Mouse (Mus musculus) cerebellum, postnatal 36 days (tissue): ENCODE results near the gene Slc22a18.

Experiments
- DNase-seq, 2 experiments: peaks; one replicate each; pipeline ENCODE4 v3.0.0; 2021 to 2022; ENCODE audit warnings: mixed read lengths in 2 of 2

Gene Slc22a18

GRCm38 (mm10) chr7:143473347-143474101, at the start of gene Slc22a18:
Gene Slc22a18 (plus strand): TSS chr7:143473736.
- no peak for DNase-seq

- peak; percentile 94 to 96 for DNase-seq
These were observed 45.3 kb upstream of the Slc22a18 start for GRCm38 (mm10) chr7:143428142-143428813.

GRCm38 (mm10) chr7:143428814-143429499, 44.6 kb upstream of the Slc22a18 start:
- no peak for DNase-seq

GRCm38 (mm10) chr7:143432631-143433030, 40.9 kb upstream of the Slc22a18 start:
- DNase-seq: no peak

GRCm38 (mm10) chr7:143433331-143433730, 40.2 kb upstream of the Slc22a18 start:
- DNase-seq: peak; percentile 61 to 63

GRCm38 (mm10) chr7:143437231-143437893, 36.2 kb upstream of the Slc22a18 start:
- DNase-seq: no peak

- DNase-seq: no peak
These were observed 35.5 kb upstream of the Slc22a18 start for GRCm38 (mm10) chr7:143437894-143438581.

- DNase-seq: no peak
These were observed 34.6 kb upstream of the Slc22a18 start for GRCm38 (mm10) chr7:143438965-143439364.

GRCm38 (mm10) chr7:143444580-143444954, 29.0 kb upstream of the Slc22a18 start:
- DNase-seq: no peak

- no peak for DNase-seq
These were observed 28.4 kb upstream of the Slc22a18 start for GRCm38 (mm10) chr7:143444955-143445648.

- DNase-seq: no peak
These were observed 27.7 kb upstream of the Slc22a18 start for GRCm38 (mm10) chr7:143445651-143446460.

GRCm38 (mm10) chr7:143447130-143447529, 26.4 kb upstream of the Slc22a18 start:
- DNase-seq: peak; percentile 86

- no peak for DNase-seq
These were observed 14.6 kb upstream of the Slc22a18 start for GRCm38 (mm10) chr7:143458963-143459331.

GRCm38 (mm10) chr7:143459332-143460211, 14.0 kb upstream of the Slc22a18 start:
- no peak for DNase-seq

GRCm38 (mm10) chr7:143460217-143460834, 13.2 kb upstream of the Slc22a18 start:
- DNase-seq: no peak

GRCm38 (mm10) chr7:143460874-143461273, 12.7 kb upstream of the Slc22a18 start, which contains the start of gene Cdkn1c:
Gene Cdkn1c (minus strand): TSS chr7:143461050.
- peak in 1 of 2 experiments; percentile 47 for DNase-seq

- DNase-seq: no peak
These were observed 12.2 kb upstream of the Slc22a18 start for GRCm38 (mm10) chr7:143461294-143461870.

GRCm38 (mm10) chr7:143461920-143462319, 11.6 kb upstream of the Slc22a18 start:
- DNase-seq: no peak

- DNase-seq: no peak
These were observed 11.0 kb upstream of the Slc22a18 start for GRCm38 (mm10) chr7:143462516-143462915.
